Mouse (Mus musculus): ENCODE results near the gene Nbeal2.

DNA sequence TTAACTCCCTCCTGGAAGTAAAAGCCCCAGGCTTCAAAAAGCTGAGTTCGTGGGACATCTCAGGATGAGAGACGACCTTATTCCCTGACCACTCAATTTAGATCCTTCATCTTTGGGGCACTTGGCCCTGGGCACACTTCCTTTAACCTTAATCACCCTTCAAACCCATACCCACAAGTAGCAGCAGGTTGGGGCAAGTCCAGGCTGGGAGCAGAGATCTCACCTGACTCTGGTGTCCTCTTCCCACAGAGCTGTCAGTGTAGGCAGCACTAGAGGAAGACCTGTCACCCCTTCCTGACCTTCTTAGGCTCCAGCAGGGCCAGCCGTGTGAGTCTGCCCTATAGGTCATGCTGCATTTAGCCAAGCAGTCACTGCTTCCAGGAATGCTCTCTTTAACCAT, 32.5 kb upstream of the Nbeal2 start:
- TF ChIP-seq CTCF (IDR thresholded peaks at IDR 0.05; ENCODE audit: control insufficient read depth, insufficient read depth, low read length) = no peak
- TF ChIP-seq POLR2A (IDR thresholded peaks at IDR 0.05; ENCODE audit: borderline replicate concordance, control insufficient read depth, low read depth, low read length) = no peak
